Mouse (Mus musculus): ENCODE measurements around the gene Cbx5. TPM values are rescaled to one million over a fixed set of nuclear protein-coding genes. Genes with fewer than 3 reads are reported as not detected.

Cbx5 gene
- polyA plus RNA-seq, 1 experiment: 54.8 TPM

GRCm38 (mm10) chr15:103193606-103194005, 46.0 kb downstream of the Cbx5 start:
- Histone ChIP-seq H3ac (ENCODE audit: control insufficient read depth, insufficient read length) (no peak overlapping the region), H3K36me3 (ENCODE audit: control insufficient read depth, insufficient read depth) (peaks cover 81% of the 10 kb centered on the region), H3K4me2 (ENCODE audit: low read depth) (no peak overlapping the region), H3K4me3 (no peak overlapping the region), H3K79me2 (ENCODE audit: control insufficient read depth, insufficient read depth) (peaks cover 5% of the 10 kb centered on the region), H3K27me3 (ENCODE audit: control insufficient read depth, insufficient read depth, insufficient read length) (no peaks in the 10 kb centered on the region)
- TF ChIP-seq POLR2AphosphoS2 (IDR thresholded peaks at IDR 0.05; ENCODE audit: insufficient read length, low read depth) (no peak), MAX (IDR thresholded peaks at IDR 0.05; ENCODE audit: low read depth) (no peak), REST (IDR thresholded peaks at IDR 0.05; ENCODE audit: insufficient read depth, insufficient read length) (no peak), TCF12 (IDR thresholded peaks at IDR 0.05; ENCODE audit: insufficient read depth, poor library complexity, severe bottlenecking) (no peak), MYOG (IDR thresholded peaks at IDR 0.05; ENCODE audit: control insufficient read depth in 1 of 3, insufficient read depth in 1 of 3, insufficient read length in 2 of 3, low read depth in 2 of 3) (no peak), TCF3 (IDR thresholded peaks at IDR 0.05; ENCODE audit: insufficient read length, low read depth) (no peak), POLR2A (IDR thresholded peaks at IDR 0.05; ENCODE audit: insufficient read length, low read depth) (no peak)

GRCm38 (mm10) chr15:103190531-103191462, 48.8 kb downstream of the Cbx5 start:
- Histone ChIP-seq H3ac (ENCODE audit: control insufficient read depth, insufficient read length) (no peak overlapping the region), H3K27me3 (ENCODE audit: control insufficient read depth, insufficient read depth, insufficient read length) (no peaks in the 10 kb centered on the region), H3K36me3 (ENCODE audit: control insufficient read depth, insufficient read depth) (peaks cover 53% of the 10 kb centered on the region), H3K4me3 (no peak overlapping the region), H3K4me2 (ENCODE audit: low read depth) (no peak overlapping the region), H3K79me2 (ENCODE audit: control insufficient read depth, insufficient read depth) (no peaks in the 10 kb centered on the region)
- TF ChIP-seq CEBPB (IDR thresholded peaks at IDR 0.05; ENCODE audit: insufficient read depth, poor library complexity, severe bottlenecking): no peak
- TF ChIP-seq TCF3 (IDR thresholded peaks at IDR 0.05; ENCODE audit: insufficient read length, low read depth): no peak
- no peak for TF ChIP-seq USF1 (IDR thresholded peaks at IDR 0.05; ENCODE audit: low read depth)
- no peak for TF ChIP-seq MAX (IDR thresholded peaks at IDR 0.05; ENCODE audit: low read depth)
- no peak for TF ChIP-seq REST (IDR thresholded peaks at IDR 0.05; ENCODE audit: insufficient read depth, insufficient read length)
- TF ChIP-seq POLR2AphosphoS2 (IDR thresholded peaks at IDR 0.05; ENCODE audit: insufficient read length, low read depth): no peak
- no peak for TF ChIP-seq TCF12 (IDR thresholded peaks at IDR 0.05; ENCODE audit: insufficient read depth, poor library complexity, severe bottlenecking)
- TF ChIP-seq MYOD1 (IDR thresholded peaks at IDR 0.05; ENCODE audit: control insufficient read depth in 1 of 3, insufficient read length in 2 of 3, low read depth in 2 of 3): no peak
- no peak for TF ChIP-seq MYOG (IDR thresholded peaks at IDR 0.05; ENCODE audit: control insufficient read depth in 1 of 3, insufficient read depth in 1 of 3, insufficient read length in 2 of 3, low read depth in 2 of 3)
- no peak for TF ChIP-seq E2F4 (IDR thresholded peaks at IDR 0.05; ENCODE audit: insufficient read depth)
- TF ChIP-seq SRF (IDR thresholded peaks at IDR 0.05; ENCODE audit: control insufficient read depth, insufficient read length, low read depth): no peak
- TF ChIP-seq POLR2A (IDR thresholded peaks at IDR 0.05; ENCODE audit: insufficient read length, low read depth): no peak

GRCm38 (mm10) chr15:103190083-103190482, 49.5 kb downstream of the Cbx5 start:
- Histone ChIP-seq H3K4me2 (ENCODE audit: low read depth) (no peak overlapping the region), H3K36me3 (ENCODE audit: control insufficient read depth, insufficient read depth) (peaks cover 46% of the 10 kb centered on the region), H3ac (ENCODE audit: control insufficient read depth, insufficient read length) (no peak overlapping the region), H3K4me3 (no peak overlapping the region), H3K79me2 (ENCODE audit: control insufficient read depth, insufficient read depth) (no peaks in the 10 kb centered on the region), H3K27me3 (ENCODE audit: control insufficient read depth, insufficient read depth, insufficient read length) (no peaks in the 10 kb centered on the region)
- no peak for TF ChIP-seq E2F4 (IDR thresholded peaks at IDR 0.05; ENCODE audit: insufficient read depth)
- peak; percentile 59 for TF ChIP-seq POLR2AphosphoS2 (IDR thresholded peaks at IDR 0.05; ENCODE audit: insufficient read length, low read depth)
- no peak for TF ChIP-seq MYOD1 (IDR thresholded peaks at IDR 0.05; ENCODE audit: control insufficient read depth in 1 of 3, insufficient read length in 2 of 3, low read depth in 2 of 3)
- TF ChIP-seq REST (IDR thresholded peaks at IDR 0.05; ENCODE audit: insufficient read depth, insufficient read length): no peak

GRCm38 (mm10) chr15:103187803-103188202, 51.8 kb downstream of the Cbx5 start:
- TF ChIP-seq E2F4 (IDR thresholded peaks at IDR 0.05; ENCODE audit: insufficient read depth) (no peak), POLR2AphosphoS2 (IDR thresholded peaks at IDR 0.05; ENCODE audit: insufficient read length, low read depth) (peak; percentile 46)
- Histone ChIP-seq H3K4me3 (no peak overlapping the region), H3K4me2 (ENCODE audit: low read depth) (no peak overlapping the region), H3K36me3 (ENCODE audit: control insufficient read depth, insufficient read depth) (peaks cover 24% of the 10 kb centered on the region), H3K27me3 (ENCODE audit: control insufficient read depth, insufficient read depth, insufficient read length) (no peaks in the 10 kb centered on the region), H3K79me2 (ENCODE audit: control insufficient read depth, insufficient read depth) (no peaks in the 10 kb centered on the region), H3ac (ENCODE audit: control insufficient read depth, insufficient read length) (no peak overlapping the region)

GRCm38 (mm10) chr15:103185462-103186198, 54.0 kb downstream of the Cbx5 start:
- no peak overlapping the region for H3ac ChIP-seq (ENCODE audit: control insufficient read depth, insufficient read length)
- H3K27me3 ChIP-seq (ENCODE audit: control insufficient read depth, insufficient read depth, insufficient read length): no peaks in the 10 kb centered on the region
- peak in 2 of 3 experiments; percentile 27 to 47 for TF ChIP-seq MYOG (IDR thresholded peaks at IDR 0.05; ENCODE audit: control insufficient read depth in 1 of 3, insufficient read depth in 1 of 3, insufficient read length in 2 of 3, low read depth in 2 of 3)
- no peak for TF ChIP-seq CEBPB (IDR thresholded peaks at IDR 0.05; ENCODE audit: insufficient read depth, poor library complexity, severe bottlenecking)
- peak; percentile 73 for TF ChIP-seq POLR2AphosphoS2 (IDR thresholded peaks at IDR 0.05; ENCODE audit: insufficient read length, low read depth)
- peak; percentile 45 to 60 (median 53) for TF ChIP-seq MYOD1 (IDR thresholded peaks at IDR 0.05; ENCODE audit: control insufficient read depth in 1 of 3, insufficient read length in 2 of 3, low read depth in 2 of 3)
- no peak for TF ChIP-seq TCF3 (IDR thresholded peaks at IDR 0.05; ENCODE audit: insufficient read length, low read depth)
- TF ChIP-seq E2F4 (IDR thresholded peaks at IDR 0.05; ENCODE audit: insufficient read depth): no peak
- H3K4me3 ChIP-seq: no peak overlapping the region
- no peak overlapping the region for H3K4me2 ChIP-seq (ENCODE audit: low read depth)
- peaks cover 4% of the 10 kb centered on the region for H3K36me3 ChIP-seq (ENCODE audit: control insufficient read depth, insufficient read depth)
- no peaks in the 10 kb centered on the region for H3K79me2 ChIP-seq (ENCODE audit: control insufficient read depth, insufficient read depth)

Measured in myocyte (in vitro differentiated cells).